Mouse (Mus musculus) heart, embryonic 15.5 days (tissue): ENCODE data around the gene Prkacb. TPM values are rescaled to one million over a fixed set of nuclear protein-coding genes. Genes with fewer than 3 reads are reported as not detected.
"Not testable (repeated sequence)": the region's sequence is repeated elsewhere in the genome, so short reads cannot be mapped to it uniquely, and the experiment has no call there.

ENCODE experiments used
- ATAC-seq: fragments of 200-750 bp; cut with Nextera tagmentation; replicated peaks from 2 replicates; pipeline ENCODE4 v1.8.0; 2017; ENCODE audit warnings: low read depth, moderate TSS enrichment; ENCODE audit not compliant: insufficient number of reproducible peaks, insufficient read depth, low FRiP score
- H3K27ac ChIP-seq: fragments of 300-500 bp; sonication (generic); 2 replicates; pipeline ENCODE4 v1.5.1; 2015; ENCODE audit warnings: mild to moderate bottlenecking, inconsistent platforms
- H3K27me3 ChIP-seq: fragments of 300-500 bp; sonication (generic); 2 replicates; pipeline ENCODE4 v1.6.1; 2015; ENCODE audit warnings: inconsistent platforms
- H3K36me3 ChIP-seq: fragments of 300-500 bp; sonication (generic); 2 replicates; pipeline ENCODE4 v1.6.1; 2015; ENCODE audit warnings: mild to moderate bottlenecking, inconsistent platforms
- H3K4me1 ChIP-seq: fragments of 300-500 bp; sonication (generic); replicated peaks from 2 replicates; pipeline ENCODE4 v1.6.1; 2015; ENCODE audit warnings: inconsistent platforms
- H3K4me2 ChIP-seq: fragments of 300-500 bp; sonication (generic); 2 replicates; pipeline ENCODE4 v1.6.1; 2015; ENCODE audit warnings: inconsistent platforms, mild to moderate bottlenecking, moderate library complexity
- H3K4me3 ChIP-seq: fragments of 300-500 bp; sonication (generic); 2 replicates; pipeline ENCODE4 v1.5.1; 2015; ENCODE audit warnings: mild to moderate bottlenecking, inconsistent platforms
- H3K9ac ChIP-seq: fragments of 300-500 bp; sonication (generic); 2 replicates; pipeline ENCODE4 v1.6.1; 2015; ENCODE audit warnings: mild to moderate bottlenecking, inconsistent platforms
- H3K9me3 ChIP-seq: fragments of 300-500 bp; sonication (generic); replicated peaks from 2 replicates; pipeline ENCODE4 v1.6.1; 2016; ENCODE audit warnings: inconsistent platforms
- WGBS: fragments of 180-500 bp; shearing (Covaris S2); methylation state at CpG from one replicate; pipeline ENCODE4 v1.1.7; 2015; ENCODE audit warnings: mixed read lengths; 5-methylcytosine and 5-hydroxymethylcytosine counted together
- polyA plus RNA-seq: library from polyadenylated mRNA; unstranded; fragments of >200 nt; fragmentation: Nextera tagmentation; extraction: Ambion mirVana; gene quantifications from 2 replicates; pipeline ENCODE4 v1.2.1, GENCODE M21; 2015

Prkacb gene
- polyA plus RNA-seq, 1 experiment from 2014 or later: 46.8 TPM

DNA sequence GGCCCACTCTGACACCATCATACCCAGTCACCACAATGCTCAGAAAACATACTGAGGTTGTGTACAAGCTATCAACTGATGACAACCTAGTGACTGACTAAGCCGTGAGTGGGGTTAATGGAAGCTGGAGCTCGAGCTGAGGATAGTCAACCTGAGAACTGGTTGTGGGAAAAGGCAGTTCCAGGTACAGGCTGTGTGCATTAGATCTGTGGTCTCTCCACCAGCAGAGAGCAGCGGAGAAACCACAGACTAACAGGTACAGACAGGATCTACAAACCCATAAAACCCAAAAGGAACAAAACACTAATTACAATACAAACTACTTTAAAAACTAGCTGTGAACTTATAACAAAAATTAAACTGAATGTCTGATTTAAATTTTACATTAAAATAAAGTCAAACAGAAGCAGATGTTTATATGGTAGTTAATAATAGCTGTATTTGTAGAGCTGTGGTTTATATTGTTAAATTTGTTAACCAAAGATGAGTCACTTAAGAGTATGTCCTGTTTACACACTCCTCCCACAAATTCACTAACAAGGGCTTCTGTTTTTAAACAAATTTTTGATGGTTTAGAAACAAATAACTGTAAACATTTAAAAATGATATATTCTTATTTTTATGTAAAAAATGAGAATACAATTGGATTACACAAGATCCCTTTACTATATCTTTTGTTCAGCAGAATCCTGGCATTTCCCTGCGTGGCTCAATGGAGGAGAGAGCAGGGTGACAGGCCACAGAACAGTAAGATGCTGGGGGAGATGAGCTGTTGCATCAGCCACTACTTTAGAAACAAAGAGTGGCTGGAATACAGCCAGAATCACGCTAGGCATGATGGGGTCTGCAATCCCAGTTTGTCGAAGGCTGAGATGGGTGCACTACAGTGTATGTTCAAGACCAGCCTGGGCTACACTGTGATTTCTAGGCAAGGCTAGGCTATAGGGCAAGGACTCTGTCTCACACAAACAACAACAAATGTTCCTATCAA is 54.5 kb downstream of the Prkacb start:
- Histone ChIP-seq H3K36me3 (0 out of 2 replicates have a peak, but pooled peaks cover 5% of the 10 kb centered on the region), H3K9me3 (no peaks in the 10 kb centered on the region), H3K27me3 (no peaks in the 10 kb centered on the region), H3K9ac (no peak overlapping the region), H3K4me2 (no peak overlapping the region), H3K4me1 (no peaks in the 10 kb centered on the region), H3K4me3 (no peak overlapping the region), H3K27ac (no peak overlapping the region)
- WGBS: 66% methylated on average over 6 of the region's 6 CpGs
- no peak for ATAC-seq

- WGBS: 56% methylated on average over 2 of the region's 2 CpGs
- no peak overlapping the region for H3K4me3 ChIP-seq
- H3K9me3 ChIP-seq: no peaks in the 10 kb centered on the region
- no peak for ATAC-seq
- no peak overlapping the region for H3K9ac ChIP-seq
- no peaks in the 10 kb centered on the region for H3K4me1 ChIP-seq
- no peak overlapping the region for H3K4me2 ChIP-seq
- H3K27me3 ChIP-seq: no peaks in the 10 kb centered on the region
- H3K36me3 ChIP-seq: peaks cover 23% of the 10 kb centered on the region
- H3K27ac ChIP-seq: no peak overlapping the region
These were observed 58.5 kb downstream of the Prkacb start for GRCm38 (mm10) chr3:146754270-146754669.

GRCm38 (mm10) chr3:146741564-146742202 is 71.1 kb downstream of the Prkacb start:
- Histone ChIP-seq H3K4me3 (no peak overlapping the region), H3K4me2 (no peak overlapping the region), H3K27ac (no peak overlapping the region), H3K4me1 (no peaks in the 10 kb centered on the region), H3K9me3 (no peaks in the 10 kb centered on the region), H3K36me3 (peaks cover 33% of the 10 kb centered on the region), H3K27me3 (no peaks in the 10 kb centered on the region), H3K9ac (no peak overlapping the region)
- WGBS: 89% methylated on average over 4 of the region's 4 CpGs
- no peak for ATAC-seq

GRCm38 (mm10) chr3:146741158-146741557 is 71.6 kb downstream of the Prkacb start:
- Histone ChIP-seq H3K9ac (no peak overlapping the region), H3K36me3 (peaks cover 32% of the 10 kb centered on the region), H3K27ac (no peak overlapping the region), H3K9me3 (no peaks in the 10 kb centered on the region), H3K4me3 (no peak overlapping the region), H3K4me1 (no peaks in the 10 kb centered on the region), H3K4me2 (no peak overlapping the region), H3K27me3 (no peaks in the 10 kb centered on the region)
- ATAC-seq: no peak
- WGBS: 75% methylated on average over 5 of the region's 5 CpGs

DNA sequence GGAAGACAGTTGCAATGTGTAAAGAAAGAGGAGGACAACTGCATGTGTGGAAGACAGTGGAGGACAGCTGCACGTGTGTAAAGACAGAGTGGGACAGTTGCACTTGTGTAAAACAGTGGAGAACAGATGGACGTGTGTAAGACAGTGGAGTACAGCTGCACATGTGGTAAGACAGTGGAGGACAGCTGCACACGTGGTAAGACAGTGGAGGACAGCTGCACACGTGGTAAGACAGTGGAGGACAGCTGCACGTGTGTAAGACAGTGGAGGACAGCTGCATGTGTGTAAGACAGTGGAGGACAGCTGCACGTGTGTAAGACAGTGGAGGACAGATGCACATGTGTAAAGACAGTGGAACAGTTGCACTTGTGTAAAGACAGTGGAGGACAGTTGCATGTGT is 76.6 kb downstream of the Prkacb start:
- ATAC-seq, H3K4me3 ChIP-seq, H3K9ac ChIP-seq, H3K27me3 ChIP-seq, H3K9me3 ChIP-seq, H3K4me2 ChIP-seq, H3K27ac ChIP-seq: not testable (repeated sequence)
- Histone ChIP-seq H3K36me3 (peaks cover 27% of the 10 kb centered on the region), H3K4me1 (peaks cover 19% of the 10 kb centered on the region)
- WGBS: 80% methylated on average over 6 of the region's 6 CpGs

GRCm38 (mm10) chr3:146735657-146736056 is 77.1 kb downstream of the Prkacb start:
- Histone ChIP-seq H3K4me3 (no peak overlapping the region), H3K27ac (no peak overlapping the region), H3K36me3 (peaks cover 28% of the 10 kb centered on the region), H3K4me2 (no peak overlapping the region), H3K9me3 (no peaks in the 10 kb centered on the region), H3K4me1 (peaks cover 19% of the 10 kb centered on the region), H3K9ac (no peak overlapping the region), H3K27me3 (no peaks in the 10 kb centered on the region)
- WGBS: 27% methylated on average over 3 of the region's 3 CpGs
- ATAC-seq: no peak

DNA sequence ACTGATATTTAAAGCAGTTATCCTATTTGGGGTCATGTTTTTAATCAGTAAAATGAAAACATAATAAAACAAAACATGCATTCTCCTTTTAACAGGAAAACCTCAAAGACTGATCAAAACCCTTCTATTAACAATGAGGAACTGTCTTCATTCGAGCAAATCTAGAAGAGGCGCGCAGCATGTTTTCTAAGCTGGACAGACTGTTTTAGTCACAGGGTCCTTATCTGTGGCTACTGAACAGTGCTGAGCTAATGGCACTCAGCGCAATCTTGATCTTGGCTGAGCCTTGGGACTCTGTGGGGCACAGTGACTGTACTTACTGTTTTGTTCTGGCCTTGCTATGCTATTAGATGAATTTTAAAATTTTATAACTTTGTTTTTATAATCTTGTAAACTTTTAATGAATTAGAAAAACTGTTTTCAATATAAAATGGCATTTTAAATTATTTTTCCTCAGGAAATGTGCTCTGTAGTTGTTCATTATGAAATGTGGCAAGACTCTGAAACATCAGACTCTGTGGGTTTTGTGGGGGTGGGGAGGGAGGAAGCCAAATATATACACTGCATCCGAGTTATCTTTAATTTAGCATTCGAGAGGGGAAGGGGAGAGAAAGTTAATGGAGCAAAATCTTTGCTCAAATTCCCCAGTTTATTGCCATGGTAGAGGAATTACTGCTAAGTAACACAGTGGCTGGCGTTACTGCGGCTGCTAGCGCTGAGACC is 77.7 kb downstream of the Prkacb start:
- peak; percentile 58; the same call in 1 of the 2 replicates for ATAC-seq
- 34% methylated on average over 9 of the region's 9 CpGs for WGBS
- no peak overlapping the region for H3K4me2 ChIP-seq

DNA sequence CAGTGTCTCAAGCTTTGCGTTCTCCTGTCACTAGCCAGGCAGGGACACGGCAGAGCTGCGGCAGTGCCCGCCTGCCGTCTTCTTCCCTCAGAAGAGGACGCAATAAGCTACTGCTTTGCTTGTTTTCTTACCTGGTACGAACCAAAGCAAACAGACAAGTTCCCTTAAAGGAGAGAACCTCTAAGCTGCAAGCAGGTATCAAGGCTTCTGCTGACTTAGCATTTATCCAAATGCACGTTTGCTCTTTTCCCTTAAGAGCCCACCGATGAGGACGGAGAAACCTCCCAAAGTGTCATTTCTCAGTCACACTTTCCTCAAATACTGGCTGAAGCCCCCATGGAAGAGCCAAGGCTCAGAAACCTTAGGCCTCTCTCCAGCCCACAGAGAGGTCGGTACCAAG is 81.3 kb downstream of the Prkacb start:
- ATAC-seq: no peak
- 73% methylated on average over 11 of the region's 11 CpGs for WGBS
- no peaks in the 10 kb centered on the region for H3K27me3 ChIP-seq
- H3K9me3 ChIP-seq: no peaks in the 10 kb centered on the region; the same call in 1 of the 2 replicates
- H3K36me3 ChIP-seq: peaks cover 25% of the 10 kb centered on the region; the same call in 1 of the 2 replicates
- H3K9ac ChIP-seq: no peak overlapping the region
- peaks cover 19% of the 10 kb centered on the region for H3K4me1 ChIP-seq
- H3K27ac ChIP-seq: no peak overlapping the region
- H3K4me2 ChIP-seq: no peak overlapping the region
- H3K4me3 ChIP-seq: no peak overlapping the region

More for the DNA sequence above, 77.7 kb downstream of the Prkacb start:
- Histone ChIP-seq H3K4me3 (no peak overlapping the region), H3K9me3 (no peaks in the 10 kb centered on the region), H3K9ac (no peak overlapping the region), H3K27me3 (no peaks in the 10 kb centered on the region), H3K27ac (no peak overlapping the region), H3K4me1 (peaks cover 19% of the 10 kb centered on the region), H3K36me3 (peaks cover 28% of the 10 kb centered on the region)

DNA sequence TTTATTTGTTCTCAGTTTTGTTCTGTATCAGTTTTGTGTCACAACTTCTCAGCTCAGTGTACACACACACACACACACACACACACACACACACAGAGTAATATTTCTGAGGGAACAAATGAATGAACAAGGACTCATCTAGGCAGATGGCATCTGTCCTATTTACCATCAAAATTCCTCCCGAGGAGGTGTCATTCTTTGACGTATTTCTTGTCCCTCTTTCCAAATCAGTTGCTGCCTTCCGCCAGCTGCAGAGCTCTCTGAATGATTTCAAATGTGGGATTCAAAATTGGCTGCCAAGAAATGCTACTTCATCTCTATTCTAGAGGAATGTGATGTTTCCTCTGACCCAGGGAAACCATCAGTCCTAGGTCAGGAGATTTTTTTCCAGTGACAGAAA is 89.8 kb downstream of the Prkacb start:
- Histone ChIP-seq H3K4me1 (no peaks in the 10 kb centered on the region), H3K27ac (no peak overlapping the region), H3K27me3 (no peaks in the 10 kb centered on the region), H3K4me3 (no peak overlapping the region), H3K4me2 (no peak overlapping the region), H3K9ac (no peak overlapping the region), H3K9me3 (no peaks in the 10 kb centered on the region; the same call in 1 of the 2 replicates), H3K36me3 (peaks cover 23% of the 10 kb centered on the region; the same call in 1 of the 2 replicates)
- ATAC-seq: no peak
- WGBS: 54% methylated on average over 3 of the region's 3 CpGs

- 64% methylated on average over 4 of the region's 4 CpGs for WGBS
- Histone ChIP-seq H3K36me3 (no peaks in the 10 kb centered on the region), H3K9me3 (no peaks in the 10 kb centered on the region), H3K27ac (no peak overlapping the region), H3K4me3 (no peak overlapping the region), H3K27me3 (no peaks in the 10 kb centered on the region), H3K4me1 (no peaks in the 10 kb centered on the region), H3K4me2 (no peak overlapping the region), H3K9ac (no peak overlapping the region)
- ATAC-seq: no peak
These were observed 93.1 kb downstream of the Prkacb start for GRCm38 (mm10) chr3:146719696-146720095.

- Histone ChIP-seq H3K4me3 (no peak overlapping the region), H3K27ac (no peak overlapping the region), H3K9me3 (no peaks in the 10 kb centered on the region), H3K4me1 (no peaks in the 10 kb centered on the region), H3K9ac (no peak overlapping the region), H3K36me3 (no peaks in the 10 kb centered on the region), H3K27me3 (no peaks in the 10 kb centered on the region), H3K4me2 (no peak overlapping the region)
- 72% methylated on average over 5 of the region's 5 CpGs for WGBS
- no peak for ATAC-seq
These were observed 94.5 kb downstream of the Prkacb start for GRCm38 (mm10) chr3:146718251-146718650.
